Mouse (Mus musculus): ENCODE measurements around the gene Rnf31. TPM values are rescaled to one million over a fixed set of nuclear protein-coding genes. Genes with fewer than 3 reads are reported as not detected.

Rnf31 gene
- polyA plus RNA-seq, 1 experiment: 11.2 TPM

- Histone ChIP-seq H3K36me3 (ENCODE audit: control insufficient read depth, insufficient read depth) (peaks cover 6% of the 10 kb centered on the region), H3ac (ENCODE audit: control insufficient read depth, insufficient read length) (peak overlapping the region; percentile 73), H3K4me2 (ENCODE audit: low read depth) (peak overlapping the region; percentile 96), H3K27me3 (ENCODE audit: control insufficient read depth, insufficient read depth, insufficient read length) (no peaks in the 10 kb centered on the region), H3K4me3 (peak overlapping the region; percentile 81), H3K79me2 (ENCODE audit: control insufficient read depth, insufficient read depth) (peaks cover 50% of the 10 kb centered on the region)
- TF ChIP-seq USF1 (IDR thresholded peaks at IDR 0.05; ENCODE audit: low read depth): no peak
Observed at GRCm38 (mm10) chr14:55642679-55643059, 51.2 kb downstream of the Rnf31 start.

DNA sequence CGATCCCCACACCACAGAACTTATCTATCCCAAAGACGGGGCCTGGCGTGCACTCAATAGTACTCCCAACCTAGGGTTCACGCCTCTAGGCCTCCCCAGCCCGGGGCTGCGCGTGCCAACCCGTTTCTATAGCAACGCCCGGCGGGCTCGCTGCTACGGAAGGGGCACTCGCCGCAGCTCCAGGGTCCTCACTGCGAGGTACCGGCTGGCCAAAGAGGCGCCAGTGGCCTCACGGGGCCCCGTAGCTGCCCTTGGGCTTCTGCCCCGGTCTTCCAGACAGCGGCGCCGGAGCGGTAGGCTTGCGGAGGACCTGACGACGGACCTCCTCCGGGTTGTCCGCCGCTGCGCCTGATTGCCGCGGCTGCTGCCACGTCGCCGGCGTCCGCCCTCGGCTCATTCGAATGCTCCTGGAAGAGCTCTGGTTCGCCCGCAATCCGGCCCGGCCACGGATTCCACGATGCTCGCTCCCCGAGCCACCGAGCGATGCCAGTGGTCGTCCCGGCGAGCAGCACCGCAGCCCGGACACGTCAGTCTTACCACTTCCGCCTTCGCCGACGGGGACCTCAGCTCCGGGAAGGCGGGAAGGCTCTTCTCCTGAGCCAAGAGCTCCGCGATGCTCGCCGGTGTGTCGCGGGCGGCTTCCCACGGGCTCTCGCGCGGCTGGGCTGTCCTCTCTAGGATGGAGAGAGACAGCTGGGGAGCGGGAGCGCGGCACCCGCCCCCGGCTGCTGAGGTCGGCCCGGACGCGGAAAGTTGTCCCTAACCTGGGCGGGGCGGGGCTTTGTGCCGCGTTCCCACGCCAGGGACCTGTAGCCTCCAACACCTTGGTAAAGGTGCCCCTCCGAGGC lies 51.8 kb downstream of the Rnf31 start, which contains the start of gene Tm9sf1:
Gene Tm9sf1 (minus strand): TSS at position 747 of the 848 bp plus-strand sequence.
- TF ChIP-seq TCF12 (IDR thresholded peaks at IDR 0.05; ENCODE audit: insufficient read depth, poor library complexity, severe bottlenecking) (no peak), REST (IDR thresholded peaks at IDR 0.05; ENCODE audit: insufficient read depth, insufficient read length) (no peak), CEBPB (IDR thresholded peaks at IDR 0.05; ENCODE audit: insufficient read depth, poor library complexity, severe bottlenecking) (no peak), E2F4 (IDR thresholded peaks at IDR 0.05; ENCODE audit: insufficient read depth) (peak; percentile 76), MYOD1 (IDR thresholded peaks at IDR 0.05; ENCODE audit: control insufficient read depth in 1 of 3, insufficient read length in 2 of 3, low read depth in 2 of 3) (peak in 2 of 3 experiments; percentile 4 to 48), SRF (IDR thresholded peaks at IDR 0.05; ENCODE audit: control insufficient read depth, insufficient read length, low read depth) (no peak), TCF3 (IDR thresholded peaks at IDR 0.05; ENCODE audit: insufficient read length, low read depth) (no peak), USF1 (IDR thresholded peaks at IDR 0.05; ENCODE audit: low read depth) (no peak), POLR2AphosphoS2 (IDR thresholded peaks at IDR 0.05; ENCODE audit: insufficient read length, low read depth) (peak; percentile 49), POLR2A (IDR thresholded peaks at IDR 0.05; ENCODE audit: insufficient read length, low read depth) (peak; percentile 55), MYOG (IDR thresholded peaks at IDR 0.05; ENCODE audit: control insufficient read depth in 1 of 3, insufficient read depth in 1 of 3, insufficient read length in 2 of 3, low read depth in 2 of 3) (peak in 2 of 3 experiments; percentile 1 to 25), MAX (IDR thresholded peaks at IDR 0.05; ENCODE audit: low read depth) (peak; percentile 87)
- Histone ChIP-seq H3K36me3 (ENCODE audit: control insufficient read depth, insufficient read depth) (peaks cover 6% of the 10 kb centered on the region), H3ac (ENCODE audit: control insufficient read depth, insufficient read length) (peak within 1 kb of the TSS; percentile 73), H3K79me2 (ENCODE audit: control insufficient read depth, insufficient read depth) (peaks cover 50% of the 10 kb centered on the region), H3K4me3 (peak within 1 kb of the TSS; percentile 81), H3K27me3 (ENCODE audit: control insufficient read depth, insufficient read depth, insufficient read length) (no peaks in the 10 kb centered on the region), H3K4me2 (ENCODE audit: low read depth) (peak within 1 kb of the TSS; percentile 96)

GRCm38 (mm10) chr14:55644261-55644888 lies 52.9 kb downstream of the Rnf31 start:
- H3K79me2 ChIP-seq (ENCODE audit: control insufficient read depth, insufficient read depth): peaks cover 50% of the 10 kb centered on the region
- no peak for TF ChIP-seq E2F4 (IDR thresholded peaks at IDR 0.05; ENCODE audit: insufficient read depth)
- no peak for TF ChIP-seq USF1 (IDR thresholded peaks at IDR 0.05; ENCODE audit: low read depth)
- H3ac ChIP-seq (ENCODE audit: control insufficient read depth, insufficient read length): peak overlapping the region; percentile 73

GRCm38 (mm10) chr14:55649884-55650283 lies 58.4 kb downstream of the Rnf31 start, which contains the start of gene Tssk4:
Gene Tssk4, plus strand, starts transcription at chr14:55650184.
- no peak for TF ChIP-seq SRF (IDR thresholded peaks at IDR 0.05; ENCODE audit: control insufficient read depth, insufficient read length, low read depth)
- TF ChIP-seq E2F4 (IDR thresholded peaks at IDR 0.05; ENCODE audit: insufficient read depth): no peak
- no peak for TF ChIP-seq REST (IDR thresholded peaks at IDR 0.05; ENCODE audit: insufficient read depth, insufficient read length)
- TF ChIP-seq TCF12 (IDR thresholded peaks at IDR 0.05; ENCODE audit: insufficient read depth, poor library complexity, severe bottlenecking): no peak
- no peak for TF ChIP-seq CEBPB (IDR thresholded peaks at IDR 0.05; ENCODE audit: insufficient read depth, poor library complexity, severe bottlenecking)
- TF ChIP-seq TCF3 (IDR thresholded peaks at IDR 0.05; ENCODE audit: insufficient read length, low read depth): no peak
- TF ChIP-seq MYOD1 (IDR thresholded peaks at IDR 0.05; ENCODE audit: control insufficient read depth in 1 of 3, insufficient read length in 2 of 3, low read depth in 2 of 3): no peak
- no peak for TF ChIP-seq MYOG (IDR thresholded peaks at IDR 0.05; ENCODE audit: control insufficient read depth in 1 of 3, insufficient read depth in 1 of 3, insufficient read length in 2 of 3, low read depth in 2 of 3)
- TF ChIP-seq USF1 (IDR thresholded peaks at IDR 0.05; ENCODE audit: low read depth): no peak
- no peak for TF ChIP-seq POLR2AphosphoS2 (IDR thresholded peaks at IDR 0.05; ENCODE audit: insufficient read length, low read depth)
- TF ChIP-seq MAX (IDR thresholded peaks at IDR 0.05; ENCODE audit: low read depth): no peak
- TF ChIP-seq POLR2A (IDR thresholded peaks at IDR 0.05; ENCODE audit: insufficient read length, low read depth): no peak
- no peak within 1 kb of the TSS for H3K4me3 ChIP-seq
- no peaks in the 10 kb centered on the region for H3K36me3 ChIP-seq (ENCODE audit: control insufficient read depth, insufficient read depth)
- H3ac ChIP-seq (ENCODE audit: control insufficient read depth, insufficient read length): no peak within 1 kb of the TSS
- H3K79me2 ChIP-seq (ENCODE audit: control insufficient read depth, insufficient read depth): peaks cover 10% of the 10 kb centered on the region
- no peaks in the 10 kb centered on the region for H3K27me3 ChIP-seq (ENCODE audit: control insufficient read depth, insufficient read depth, insufficient read length)
- H3K4me2 ChIP-seq (ENCODE audit: low read depth): no peak within 1 kb of the TSS

More at GRCm38 (mm10) chr14:55644261-55644888, 52.9 kb downstream of the Rnf31 start:
- Histone ChIP-seq H3K36me3 (ENCODE audit: control insufficient read depth, insufficient read depth) (peaks cover under 1% of the 10 kb centered on the region), H3K27me3 (ENCODE audit: control insufficient read depth, insufficient read depth, insufficient read length) (no peaks in the 10 kb centered on the region), H3K4me2 (ENCODE audit: low read depth) (peak overlapping the region; percentile 79), H3K4me3 (peak overlapping the region; percentile 81)

- Histone ChIP-seq H3K4me3 (no peak overlapping the region), H3K27me3 (ENCODE audit: control insufficient read depth, insufficient read depth, insufficient read length) (no peaks in the 10 kb centered on the region), H3K36me3 (ENCODE audit: control insufficient read depth, insufficient read depth) (no peaks in the 10 kb centered on the region), H3K4me2 (ENCODE audit: low read depth) (no peak overlapping the region), H3K79me2 (ENCODE audit: control insufficient read depth, insufficient read depth) (no peaks in the 10 kb centered on the region), H3ac (ENCODE audit: control insufficient read depth, insufficient read length) (no peak overlapping the region)
- no peak for TF ChIP-seq MYOG (IDR thresholded peaks at IDR 0.05; ENCODE audit: control insufficient read depth in 1 of 3, insufficient read depth in 1 of 3, insufficient read length in 2 of 3, low read depth in 2 of 3)
- TF ChIP-seq MAX (IDR thresholded peaks at IDR 0.05; ENCODE audit: low read depth): no peak
Observed at GRCm38 (mm10) chr14:55651528-55651927, 60.0 kb downstream of the Rnf31 start.

Other genes with a start within 250 kb of the Rnf31 start
- 29.6 TPM for gene Dhrs4, start 113.0 kb upstream of the Rnf31 start, polyA plus RNA-seq (2012; fragmentation: generic; extraction: Trizol)
- 0.08 TPM for gene Carmil3, start 101.1 kb upstream of the Rnf31 start, polyA plus RNA-seq (2012; fragmentation: generic; extraction: Trizol)
- not detected for gene Cpne6, start 81.3 kb upstream of the Rnf31 start, polyA plus RNA-seq (2012; fragmentation: generic; extraction: Trizol)
- not detected for gene Nrl, start 66.7 kb upstream of the Rnf31 start, polyA plus RNA-seq (2012; fragmentation: generic; extraction: Trizol)
- 252 TPM for gene Pck2, start 51.4 kb upstream of the Rnf31 start, polyA plus RNA-seq (2012; fragmentation: generic; extraction: Trizol)
- gene Dcaf11, start 31.7 kb upstream of the Rnf31 start, polyA plus RNA-seq (2012; fragmentation: generic; extraction: Trizol): 38.7 TPM
- 0.48 TPM for gene A730061H03Rik, start 31.3 kb upstream of the Rnf31 start, polyA plus RNA-seq (2012; fragmentation: generic; extraction: Trizol)
- 12.8 TPM for gene Fitm1, start 16.1 kb upstream of the Rnf31 start, polyA plus RNA-seq (2012; fragmentation: generic; extraction: Trizol)
- gene Psme1, start 13.6 kb upstream of the Rnf31 start, polyA plus RNA-seq (2012; fragmentation: generic; extraction: Trizol): 81.7 TPM
- gene Emc9, start 6.4 kb upstream of the Rnf31 start, polyA plus RNA-seq (2012; fragmentation: generic; extraction: Trizol): 18.5 TPM
- 139 TPM for gene Psme2, start 595 bp upstream of the Rnf31 start, polyA plus RNA-seq (2012; fragmentation: generic; extraction: Trizol)
- gene Irf9, start 11.9 kb downstream of the Rnf31 start, polyA plus RNA-seq (2012; fragmentation: generic; extraction: Trizol): 4.0 TPM
- gene Rec8, start 26.3 kb downstream of the Rnf31 start, polyA plus RNA-seq (2012; fragmentation: generic; extraction: Trizol): not detected
- gene Ipo4, start 44.2 kb downstream of the Rnf31 start, polyA plus RNA-seq (2012; fragmentation: generic; extraction: Trizol): 109 TPM
- gene Gm49378, start 46.2 kb downstream of the Rnf31 start, polyA plus RNA-seq (2012; fragmentation: generic; extraction: Trizol): 0.17 TPM
- gene Tm9sf1, start 52.1 kb downstream of the Rnf31 start, polyA plus RNA-seq (2012; fragmentation: generic; extraction: Trizol): 57.9 TPM
- 0.18 TPM for gene Tssk4, start 58.5 kb downstream of the Rnf31 start, polyA plus RNA-seq (2012; fragmentation: generic; extraction: Trizol)
- 21.3 TPM for gene Mdp1, start 68.8 kb downstream of the Rnf31 start, polyA plus RNA-seq (2012; fragmentation: generic; extraction: Trizol)
- 11.9 TPM for gene Gmpr2, start 80.2 kb downstream of the Rnf31 start, polyA plus RNA-seq (2012; fragmentation: generic; extraction: Trizol)
- 361 TPM for gene Nedd8, start 80.4 kb downstream of the Rnf31 start, polyA plus RNA-seq (2012; fragmentation: generic; extraction: Trizol)
- gene Tinf2, start 90.1 kb downstream of the Rnf31 start, polyA plus RNA-seq (2012; fragmentation: generic; extraction: Trizol): 12.0 TPM
- 0.06 TPM for gene Tgm1, start 122.2 kb downstream of the Rnf31 start, polyA plus RNA-seq (2012; fragmentation: generic; extraction: Trizol)
- 18.4 TPM for gene Rabggta, start 130.6 kb downstream of the Rnf31 start, polyA plus RNA-seq (2012; fragmentation: generic; extraction: Trizol)
- 76.3 TPM for gene Dhrs1, start 154.0 kb downstream of the Rnf31 start, polyA plus RNA-seq (2012; fragmentation: generic; extraction: Trizol)
- gene Nop9, start 154.0 kb downstream of the Rnf31 start, polyA plus RNA-seq (2012; fragmentation: generic; extraction: Trizol): 24.9 TPM
- gene Cideb, start 166.8 kb downstream of the Rnf31 start, polyA plus RNA-seq (2012; fragmentation: generic; extraction: Trizol): 0.17 TPM
- 0.01 TPM for gene Ltb4r2, start 169.7 kb downstream of the Rnf31 start, polyA plus RNA-seq (2012; fragmentation: generic; extraction: Trizol)
- 0.04 TPM for gene Ltb4r1, start 174.3 kb downstream of the Rnf31 start, polyA plus RNA-seq (2012; fragmentation: generic; extraction: Trizol)
- 0.06 TPM for gene Adcy4, start 192.4 kb downstream of the Rnf31 start, polyA plus RNA-seq (2012; fragmentation: generic; extraction: Trizol)
- 0.28 TPM for gene Ripk3, start 197.2 kb downstream of the Rnf31 start, polyA plus RNA-seq (2012; fragmentation: generic; extraction: Trizol)
- 2.8 TPM for gene Nfatc4, start 231.4 kb downstream of the Rnf31 start, polyA plus RNA-seq (2012; fragmentation: generic; extraction: Trizol)

All from myocyte (in vitro differentiated cells).